Mouse (Mus musculus): ENCODE measurements around the gene Nup160. TPM values are rescaled to one million over a fixed set of nuclear protein-coding genes. Genes with fewer than 3 reads are reported as not detected.

The Nup160 gene
- polyA plus RNA-seq, 1 experiment from 2014 or later: 44.8 TPM

DNA sequence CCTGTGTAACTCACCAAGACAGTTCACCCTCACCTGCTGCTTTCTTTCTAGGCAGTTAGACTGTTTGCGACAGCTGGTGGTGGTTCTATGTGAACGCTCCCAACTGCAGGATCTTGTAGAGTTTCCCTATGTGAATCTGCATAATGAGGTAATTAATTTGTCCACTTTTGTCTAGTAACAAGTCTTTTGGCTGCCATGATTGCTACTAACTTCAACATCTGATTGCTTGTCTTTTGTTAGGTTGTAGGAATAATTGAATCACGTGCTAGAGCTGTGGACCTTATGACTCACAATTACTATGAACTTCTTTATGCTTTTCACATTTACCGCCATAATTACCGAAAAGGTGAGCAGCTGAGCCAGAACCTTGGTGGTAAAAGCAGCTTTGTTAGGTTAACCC, 40.9 kb downstream of the Nup160 start:
- no peak overlapping the region for H3K4me2 ChIP-seq (replicated peaks)

DNA sequence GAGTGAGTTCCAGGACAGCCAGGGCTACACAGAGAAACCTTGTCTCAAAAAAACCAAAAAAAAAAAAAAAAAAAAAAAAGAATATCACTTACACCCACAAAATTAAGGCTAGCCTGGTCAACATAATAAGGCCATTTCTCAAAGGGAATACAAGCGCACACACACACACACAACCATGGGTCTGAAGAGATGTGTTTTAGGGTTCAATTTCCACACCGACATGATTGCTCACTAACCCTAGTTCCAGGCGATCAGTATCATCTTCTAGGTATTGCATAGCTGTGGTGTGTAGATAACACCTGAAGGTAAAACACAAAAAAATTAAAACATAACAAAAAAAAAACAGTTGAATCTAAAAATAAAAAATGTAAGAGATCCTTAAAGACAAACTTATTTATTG, 49.8 kb downstream of the Nup160 start:
- no peak overlapping the region for H3K4me3 ChIP-seq
- peaks cover 87% of the 10 kb centered on the region for H3K36me3 ChIP-seq
- 95% methylated on average over 3 of the region's 3 CpGs for WGBS
- no peaks in the 10 kb centered on the region for H3K27me3 ChIP-seq
- no peak overlapping the region for H3K27ac ChIP-seq
- no peak for ATAC-seq (ENCODE audit: low FRiP score, low read depth)
- H3K9ac ChIP-seq: no peak overlapping the region
- no peaks in the 10 kb centered on the region for H3K9me3 ChIP-seq
- H3K4me2 ChIP-seq (replicated peaks): no peak overlapping the region
- H3K4me1 ChIP-seq: no peaks in the 10 kb centered on the region

More for the DNA sequence above, 40.9 kb downstream of the Nup160 start:
- Histone ChIP-seq H3K27me3 (no peaks in the 10 kb centered on the region), H3K4me1 (no peaks in the 10 kb centered on the region), H3K27ac (no peak overlapping the region), H3K4me3 (no peak overlapping the region), H3K9me3 (no peaks in the 10 kb centered on the region), H3K36me3 (peaks cover 79% of the 10 kb centered on the region), H3K9ac (no peak overlapping the region)
- no peak for ATAC-seq (ENCODE audit: low FRiP score, low read depth)
- WGBS: 89% methylated on average over 5 of the region's 5 CpGs

GRCm38 (mm10) chr2:90735326-90735725, 58.3 kb downstream of the Nup160 start:
- Histone ChIP-seq H3K9ac (no peak overlapping the region), H3K27ac (no peak overlapping the region), H3K4me2 (replicated peaks) (no peak overlapping the region), H3K4me1 (no peaks in the 10 kb centered on the region), H3K36me3 (peaks cover 74% of the 10 kb centered on the region), H3K4me3 (no peak overlapping the region), H3K9me3 (no peaks in the 10 kb centered on the region), H3K27me3 (no peaks in the 10 kb centered on the region)
- no peak for ATAC-seq (ENCODE audit: low FRiP score, low read depth)
- 81% methylated on average over 11 of the region's 11 CpGs for WGBS

DNA sequence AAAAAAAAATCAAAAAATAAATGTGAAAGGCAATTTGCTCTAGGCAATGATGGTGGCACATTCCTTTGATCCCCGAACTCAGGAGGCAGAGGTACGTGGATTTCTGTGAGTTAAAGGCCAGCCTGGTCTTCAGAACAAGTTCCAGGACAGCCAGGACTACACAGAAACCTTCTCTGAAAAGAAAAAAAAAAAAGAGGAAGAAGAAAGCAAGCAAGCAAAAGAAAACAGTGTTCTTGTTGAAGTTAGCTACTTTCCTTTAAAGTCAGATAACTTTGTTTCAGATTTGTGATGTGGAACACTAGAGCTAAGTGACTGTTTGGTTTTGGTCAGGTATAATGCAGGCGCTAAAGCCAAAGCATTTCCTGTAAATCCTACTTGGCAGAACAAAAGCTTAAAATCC, 61.8 kb downstream of the Nup160 start:
- H3K27me3 ChIP-seq: no peaks in the 10 kb centered on the region
- peaks cover 41% of the 10 kb centered on the region for H3K36me3 ChIP-seq
- no peaks in the 10 kb centered on the region for H3K4me1 ChIP-seq
- no peak overlapping the region for H3K9ac ChIP-seq
- H3K27ac ChIP-seq: no peak overlapping the region
- ATAC-seq (ENCODE audit: low FRiP score, low read depth): no peak
- 88% methylated on average over 3 of the region's 3 CpGs for WGBS
- H3K4me2 ChIP-seq (replicated peaks): no peak overlapping the region
- no peak overlapping the region for H3K4me3 ChIP-seq
- no peaks in the 10 kb centered on the region for H3K9me3 ChIP-seq

GRCm38 (mm10) chr2:90739327-90739726, 62.3 kb downstream of the Nup160 start:
- Histone ChIP-seq H3K27ac (no peak overlapping the region), H3K4me2 (replicated peaks) (no peak overlapping the region), H3K9ac (no peak overlapping the region), H3K4me3 (no peak overlapping the region), H3K4me1 (no peaks in the 10 kb centered on the region), H3K36me3 (peaks cover 36% of the 10 kb centered on the region), H3K9me3 (no peaks in the 10 kb centered on the region), H3K27me3 (no peaks in the 10 kb centered on the region)
- no peak for ATAC-seq (ENCODE audit: low FRiP score, low read depth)
- WGBS: 85% methylated on average over 3 of the region's 3 CpGs

- no peaks in the 10 kb centered on the region for H3K27me3 ChIP-seq
- 80% methylated on average over 5 of the region's 5 CpGs for WGBS
- H3K36me3 ChIP-seq: peaks cover 30% of the 10 kb centered on the region
- no peaks in the 10 kb centered on the region for H3K4me1 ChIP-seq
- no peak overlapping the region for H3K4me2 ChIP-seq (replicated peaks)
- no peak overlapping the region for H3K4me3 ChIP-seq
- no peak overlapping the region for H3K9ac ChIP-seq
- no peaks in the 10 kb centered on the region for H3K9me3 ChIP-seq
- ATAC-seq (ENCODE audit: low FRiP score, low read depth): no peak
- H3K27ac ChIP-seq: no peak overlapping the region
These were observed 62.9 kb downstream of the Nup160 start for GRCm38 (mm10) chr2:90739921-90740320.

GRCm38 (mm10) chr2:90744285-90745052, 67.5 kb downstream of the Nup160 start:
- Histone ChIP-seq H3K9ac (peak overlapping the region; percentile 45), H3K9me3 (no peaks in the 10 kb centered on the region), H3K4me1 (peaks cover 22% of the 10 kb centered on the region), H3K4me2 (replicated peaks) (peak overlapping the region; percentile 61), H3K36me3 (peaks cover 18% of the 10 kb centered on the region), H3K27me3 (no peaks in the 10 kb centered on the region), H3K27ac (peak overlapping the region; percentile 96), H3K4me3 (peak overlapping the region; percentile 92)
- WGBS: 63% methylated on average over 12 of the region's 12 CpGs
- ATAC-seq (ENCODE audit: low FRiP score, low read depth): no peak

GRCm38 (mm10) chr2:90745053-90745678, 68.2 kb downstream of the Nup160 start, which contains the start of gene Fnbp4:
TSS of gene Fnbp4 (plus strand) at chr2:90745370.
- Histone ChIP-seq H3K9me3 (no peaks in the 10 kb centered on the region), H3K36me3 (peaks cover 21% of the 10 kb centered on the region), H3K9ac (peak within 1 kb of the TSS; percentile 97), H3K4me1 (peaks cover 28% of the 10 kb centered on the region), H3K27me3 (no peaks in the 10 kb centered on the region), H3K4me3 (peak within 1 kb of the TSS; percentile 92), H3K4me2 (replicated peaks) (peak within 1 kb of the TSS; percentile 90), H3K27ac (peak within 1 kb of the TSS; percentile 96)
- peak; percentile 99 for ATAC-seq (ENCODE audit: low FRiP score, low read depth)
- WGBS: 1% methylated on average over 44 of the region's 44 CpGs

GRCm38 (mm10) chr2:90745740-90746537, 68.9 kb downstream of the Nup160 start:
- peak overlapping the region; percentile 97 for H3K9ac ChIP-seq
- ATAC-seq (ENCODE audit: low FRiP score, low read depth): peak; percentile 55
- H3K4me1 ChIP-seq: peaks cover 28% of the 10 kb centered on the region
- H3K36me3 ChIP-seq: peaks cover 27% of the 10 kb centered on the region
- peak overlapping the region; percentile 96 for H3K27ac ChIP-seq
- H3K9me3 ChIP-seq: no peaks in the 10 kb centered on the region
- no peaks in the 10 kb centered on the region for H3K27me3 ChIP-seq
- WGBS: under 1% methylated on average over 54 of the region's 54 CpGs
- H3K4me3 ChIP-seq: peak overlapping the region; percentile 92
- H3K4me2 ChIP-seq (replicated peaks): peak overlapping the region; percentile 90

DNA sequence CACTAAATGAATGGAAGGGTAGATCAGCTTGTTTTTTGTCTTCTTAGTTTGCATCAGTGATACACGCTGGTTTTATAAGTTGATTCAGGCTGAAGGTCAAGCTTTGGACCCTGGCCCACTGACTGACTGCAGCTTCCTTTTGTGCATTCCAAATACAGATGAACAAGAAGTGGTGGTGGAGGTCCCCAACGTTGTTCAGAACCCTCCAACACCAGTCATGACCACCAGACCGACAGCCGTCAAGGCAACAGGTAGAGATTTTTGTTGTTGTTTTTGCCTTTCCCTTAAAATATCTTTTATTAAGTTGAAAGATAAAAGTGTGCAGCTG, 69.5 kb downstream of the Nup160 start:
- peak overlapping the region; percentile 97 for H3K9ac ChIP-seq
- ATAC-seq (ENCODE audit: low FRiP score, low read depth): no peak
- H3K9me3 ChIP-seq: no peaks in the 10 kb centered on the region
- H3K4me2 ChIP-seq (replicated peaks): peak overlapping the region; percentile 90
- H3K27me3 ChIP-seq: no peaks in the 10 kb centered on the region
- H3K36me3 ChIP-seq: peaks cover 33% of the 10 kb centered on the region
- H3K27ac ChIP-seq: no peak overlapping the region
- 15% methylated on average over 4 of the region's 4 CpGs for WGBS
- peaks cover 28% of the 10 kb centered on the region for H3K4me1 ChIP-seq
- peak overlapping the region; percentile 92 for H3K4me3 ChIP-seq

DNA sequence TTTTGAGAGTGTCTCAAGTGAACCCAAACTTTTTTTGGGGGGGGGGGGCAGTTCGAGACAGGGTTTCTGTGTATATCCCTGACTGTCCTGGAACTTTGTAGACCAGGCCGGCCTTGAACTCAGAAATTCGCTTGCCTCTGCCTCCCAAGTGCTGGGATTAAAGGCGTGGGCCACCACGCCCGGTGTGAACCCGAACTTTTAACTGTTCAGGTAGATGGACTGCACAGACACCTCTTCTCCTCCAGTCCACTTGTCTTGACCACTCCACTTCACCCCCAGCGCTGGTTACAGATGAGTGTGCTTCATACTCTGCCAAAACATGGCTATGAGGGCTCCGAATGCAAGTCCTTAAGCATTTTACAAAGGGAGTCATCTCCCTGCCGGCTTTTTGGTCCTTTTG, 70.1 kb downstream of the Nup160 start:
- Histone ChIP-seq H3K36me3 (peaks cover 34% of the 10 kb centered on the region), H3K4me2 (replicated peaks) (peak overlapping the region; percentile 90), H3K9me3 (no peaks in the 10 kb centered on the region), H3K27ac (no peak overlapping the region), H3K4me3 (peak overlapping the region; percentile 92), H3K4me1 (peaks cover 28% of the 10 kb centered on the region), H3K27me3 (no peaks in the 10 kb centered on the region), H3K9ac (peak overlapping the region; percentile 97; the same call in 1 of the 2 replicates)
- WGBS: 92% methylated on average over 10 of the region's 10 CpGs
- no peak for ATAC-seq (ENCODE audit: low FRiP score, low read depth)
